Mouse (Mus musculus): ENCODE results near the gene Ccdc87. TPM values are rescaled to one million over a fixed set of nuclear protein-coding genes. Genes with fewer than 3 reads are reported as not detected.
"Not testable (repeated sequence)": the region's sequence is repeated elsewhere in the genome, so short reads cannot be mapped to it uniquely, and the experiment has no call there.

Gene Ccdc87
- total RNA-seq, 1 experiment from 2014 or later: not detected

GRCm38 (mm10) chr19:4833977-4834376 lies 5.2 kb upstream of the Ccdc87 start:
- ATAC-seq (replicated peaks; ENCODE audit: insufficient number of reproducible peaks, low FRiP score, low TSS enrichment, poor library complexity, severe bottlenecking): no peak

- ATAC-seq (replicated peaks; ENCODE audit: insufficient number of reproducible peaks, low FRiP score, low TSS enrichment, poor library complexity, severe bottlenecking): no peak
Measured at GRCm38 (mm10) chr19:4836096-4836495, 3.1 kb upstream of the Ccdc87 start.

GRCm38 (mm10) chr19:4837049-4837448 lies 2.1 kb upstream of the Ccdc87 start:
- ATAC-seq (replicated peaks; ENCODE audit: insufficient number of reproducible peaks, low FRiP score, low TSS enrichment, poor library complexity, severe bottlenecking): no peak

- no peak for ATAC-seq (replicated peaks; ENCODE audit: insufficient number of reproducible peaks, low FRiP score, low TSS enrichment, poor library complexity, severe bottlenecking)
Measured at GRCm38 (mm10) chr19:4838526-4839140, 533 bp upstream of the Ccdc87 start.

GRCm38 (mm10) chr19:4840848-4841247 lies 1.7 kb downstream of the Ccdc87 start:
- no peak for ATAC-seq (replicated peaks; ENCODE audit: insufficient number of reproducible peaks, low FRiP score, low TSS enrichment, poor library complexity, severe bottlenecking)

GRCm38 (mm10) chr19:4842611-4843010 lies 3.4 kb downstream of the Ccdc87 start:
- ATAC-seq (replicated peaks; ENCODE audit: insufficient number of reproducible peaks, low FRiP score, low TSS enrichment, poor library complexity, severe bottlenecking): no peak

GRCm38 (mm10) chr19:4845846-4846245 lies 6.7 kb downstream of the Ccdc87 start:
- no peak for ATAC-seq (replicated peaks; ENCODE audit: insufficient number of reproducible peaks, low FRiP score, low TSS enrichment, poor library complexity, severe bottlenecking)

GRCm38 (mm10) chr19:4847490-4847889 lies 8.3 kb downstream of the Ccdc87 start:
- ATAC-seq (replicated peaks; ENCODE audit: insufficient number of reproducible peaks, low FRiP score, low TSS enrichment, poor library complexity, severe bottlenecking): no peak

- ATAC-seq (replicated peaks; ENCODE audit: insufficient number of reproducible peaks, low FRiP score, low TSS enrichment, poor library complexity, severe bottlenecking): no peak
Measured at GRCm38 (mm10) chr19:4849800-4850199, 10.6 kb downstream of the Ccdc87 start.

GRCm38 (mm10) chr19:4850281-4850680 lies 11.1 kb downstream of the Ccdc87 start:
- no peak for ATAC-seq (replicated peaks; ENCODE audit: insufficient number of reproducible peaks, low FRiP score, low TSS enrichment, poor library complexity, severe bottlenecking)

- no peak for ATAC-seq (replicated peaks; ENCODE audit: insufficient number of reproducible peaks, low FRiP score, low TSS enrichment, poor library complexity, severe bottlenecking)
Measured at GRCm38 (mm10) chr19:4854552-4855469, 15.6 kb downstream of the Ccdc87 start, which contains the start of gene Ctsf. Gene Ctsf (plus strand): TSS chr19:4855130.

GRCm38 (mm10) chr19:4855470-4855820 lies 16.3 kb downstream of the Ccdc87 start:
- no peak for ATAC-seq (replicated peaks; ENCODE audit: insufficient number of reproducible peaks, low FRiP score, low TSS enrichment, poor library complexity, severe bottlenecking)

- no peak for ATAC-seq (replicated peaks; ENCODE audit: insufficient number of reproducible peaks, low FRiP score, low TSS enrichment, poor library complexity, severe bottlenecking)
Measured at GRCm38 (mm10) chr19:4855951-4856350, 16.8 kb downstream of the Ccdc87 start.

- no peak for ATAC-seq (replicated peaks; ENCODE audit: insufficient number of reproducible peaks, low FRiP score, low TSS enrichment, poor library complexity, severe bottlenecking)
Measured at GRCm38 (mm10) chr19:4859081-4859480, 19.9 kb downstream of the Ccdc87 start.

GRCm38 (mm10) chr19:4863048-4863447 lies 23.9 kb downstream of the Ccdc87 start:
- no peak for ATAC-seq (replicated peaks; ENCODE audit: insufficient number of reproducible peaks, low FRiP score, low TSS enrichment, poor library complexity, severe bottlenecking)

- no peak for ATAC-seq (replicated peaks; ENCODE audit: insufficient number of reproducible peaks, low FRiP score, low TSS enrichment, poor library complexity, severe bottlenecking)
Measured at GRCm38 (mm10) chr19:4865147-4865546, 26.0 kb downstream of the Ccdc87 start.

- not testable (repeated sequence) for ATAC-seq (replicated peaks; ENCODE audit: insufficient number of reproducible peaks, low FRiP score, low TSS enrichment, poor library complexity, severe bottlenecking)
Measured at GRCm38 (mm10) chr19:4874613-4875012, 35.4 kb downstream of the Ccdc87 start.

- ATAC-seq (replicated peaks; ENCODE audit: insufficient number of reproducible peaks, low FRiP score, low TSS enrichment, poor library complexity, severe bottlenecking): no peak
Measured at GRCm38 (mm10) chr19:4876241-4876640, 37.1 kb downstream of the Ccdc87 start.

GRCm38 (mm10) chr19:4876755-4877154 lies 37.6 kb downstream of the Ccdc87 start:
- ATAC-seq (replicated peaks; ENCODE audit: insufficient number of reproducible peaks, low FRiP score, low TSS enrichment, poor library complexity, severe bottlenecking): no peak

- no peak for ATAC-seq (replicated peaks; ENCODE audit: insufficient number of reproducible peaks, low FRiP score, low TSS enrichment, poor library complexity, severe bottlenecking)
Measured at GRCm38 (mm10) chr19:4877785-4878184, 38.6 kb downstream of the Ccdc87 start, which contains the start of gene Actn3. Gene Actn3 (minus strand): TSS chr19:4877909.

All from monocyte, adult 5-6 weeks (primary cell).